ENCODE assay signal across 20 mouse cellular contexts in genomic region chr5:16033569-16033968, GRCm38 (mm10).
DNase-seq lines count a peak whose midpoint lies in the region; ATAC-seq lines count a peak whose summit lies in the region.
"Had no signal": no experiment of that assay in that cellular context is flagged by ENCODE, and none has a peak within 500 bp of the region (broad histone marks: within the 10 kb centered on the region; RNA-seq: fewer than 3 reads in every experiment).

No protein-coding gene starts in this region.

- peak; percentile 43; the same call in 1 of the 2 replicates for ATAC-seq in kidney, embryonic 14.5 days (ENCODE audit: low FRiP score, low TSS enrichment)
- ATAC-seq in kidney, embryonic 16.5 days (ENCODE audit: low FRiP score, low TSS enrichment) = peak; percentile 82; the same call in 1 of the 2 replicates
- ATAC-seq in midbrain, embryonic 11.5 days (ENCODE audit: low FRiP score) = no peak
- ATAC-seq in midbrain, embryonic 14.5 days (ENCODE audit: low FRiP score, low TSS enrichment) = no peak
- no peak for ATAC-seq in forebrain, embryonic 12.5 days (ENCODE audit: low FRiP score)
- ATAC-seq: activated CD4-positive, CD25-positive, alpha-beta regulatory T cell, adult 4 months; forebrain, embryonic 14.5 days; forebrain, embryonic 16.5 days had no signal

- WGBS in kidney, embryonic 14.5 days = 52% methylated on average over 1 of the region's 1 CpGs
- 44% methylated on average over 1 of the region's 1 CpGs for WGBS in kidney, embryonic 16.5 days
- WGBS in midbrain, embryonic 11.5 days = 61% methylated on average over 1 of the region's 1 CpGs
- WGBS in midbrain, embryonic 14.5 days = 41% methylated on average over 1 of the region's 1 CpGs
- 83% methylated on average over 1 of the region's 1 CpGs for WGBS in forebrain, embryonic 12.5 days

- no peak for DNase-seq in kidney, postnatal 36 days
- DNase-seq in kidney, postnatal 4 days = no peak
- peak; percentile 49 for DNase-seq in midbrain, embryonic 11.5 days (ENCODE audit: low spot score, missing footprints)
- no peak for DNase-seq in midbrain, embryonic 14.5 days
- DNase-seq: adrenal gland, adult 8-10 months; adrenal gland, postnatal 14 days; adrenal gland, postnatal 36 days; cerebellum, adult 11-12 months; cerebellum, adult 2 months; cerebellum, adult 9-10 months; cerebellum, postnatal 10 days; cerebellum, postnatal 25 days had no signal

- H3K9ac ChIP-seq in kidney, embryonic 14.5 days (ENCODE audit: low read depth, low read length) = no peak overlapping the region
- H3K9ac ChIP-seq in kidney, embryonic 16.5 days (replicated peaks; ENCODE audit: low read length) = no peak overlapping the region
- H3K9ac ChIP-seq in midbrain, embryonic 11.5 days (ENCODE audit: low read length) = no peak overlapping the region
- H3K9ac ChIP-seq in midbrain, embryonic 14.5 days (replicated peaks; ENCODE audit: low read length) = no peak overlapping the region
- no peak overlapping the region for H3K9ac ChIP-seq in forebrain, embryonic 12.5 days
- H3K9ac ChIP-seq: embryonic facial prominence, embryonic 12.5 days had no signal

- H3K4me3 ChIP-seq in kidney, embryonic 14.5 days (ENCODE audit: low read length) = no peak overlapping the region
- H3K4me3 ChIP-seq in kidney, embryonic 16.5 days (ENCODE audit: low read length) = no peak overlapping the region
- H3K4me3 ChIP-seq in midbrain, embryonic 11.5 days (ENCODE audit: low read depth, low read length) = no peak overlapping the region
- no peak overlapping the region for H3K4me3 ChIP-seq in midbrain, embryonic 14.5 days (replicated peaks; ENCODE audit: low read depth, low read length)
- H3K4me3 ChIP-seq in forebrain, embryonic 12.5 days (replicated peaks) = no peak overlapping the region
- H3K4me3 ChIP-seq: embryonic facial prominence, embryonic 10.5 days; embryonic facial prominence, embryonic 12.5 days had no signal

- H3K4me1 ChIP-seq in kidney, embryonic 14.5 days (ENCODE audit: control insufficient read depth, insufficient read depth, low read length) = no peaks in the 10 kb centered on the region
- H3K4me1 ChIP-seq in kidney, embryonic 16.5 days (ENCODE audit: insufficient read depth, low read length) = no peaks in the 10 kb centered on the region
- H3K4me1 ChIP-seq in midbrain, embryonic 11.5 days (ENCODE audit: control insufficient read depth, insufficient read depth, low read length) = no peaks in the 10 kb centered on the region
- peaks cover 7% of the 10 kb centered on the region; the same call in 1 of the 2 replicates for H3K4me1 ChIP-seq in midbrain, embryonic 14.5 days (ENCODE audit: control insufficient read depth, insufficient read depth, low read length)
- H3K4me1 ChIP-seq in forebrain, embryonic 12.5 days = peaks cover 2% of the 10 kb centered on the region; the same call in 1 of the 2 replicates
- H3K4me1 ChIP-seq: embryonic facial prominence, embryonic 10.5 days; embryonic facial prominence, embryonic 12.5 days had no signal

- no peaks in the 10 kb centered on the region for H3K36me3 ChIP-seq in kidney, embryonic 14.5 days (ENCODE audit: control insufficient read depth, insufficient read depth, low read length)
- no peaks in the 10 kb centered on the region for H3K36me3 ChIP-seq in kidney, embryonic 16.5 days (ENCODE audit: insufficient read depth, low read length)
- H3K36me3 ChIP-seq in midbrain, embryonic 11.5 days (ENCODE audit: control insufficient read depth, insufficient read depth, low read length) = no peaks in the 10 kb centered on the region
- no peaks in the 10 kb centered on the region for H3K36me3 ChIP-seq in midbrain, embryonic 14.5 days (ENCODE audit: control insufficient read depth, insufficient read depth, low read length)
- H3K36me3 ChIP-seq in forebrain, embryonic 12.5 days (replicated peaks) = no peaks in the 10 kb centered on the region
- H3K36me3 ChIP-seq: embryonic facial prominence, embryonic 10.5 days; embryonic facial prominence, embryonic 12.5 days had no signal

- H3K27ac ChIP-seq in kidney, embryonic 14.5 days (ENCODE audit: low read depth, low read length) = no peak overlapping the region
- no peak overlapping the region for H3K27ac ChIP-seq in kidney, embryonic 16.5 days (ENCODE audit: low read length)
- H3K27ac ChIP-seq in midbrain, embryonic 11.5 days (ENCODE audit: low read depth, low read length) = no peak overlapping the region
- H3K27ac ChIP-seq in midbrain, embryonic 14.5 days (replicated peaks; ENCODE audit: low read depth, low read length) = no peak overlapping the region
- H3K27ac ChIP-seq in forebrain, embryonic 12.5 days = no peak overlapping the region
- H3K27ac ChIP-seq: embryonic facial prominence, embryonic 10.5 days; embryonic facial prominence, embryonic 12.5 days had no signal

- H3K4me2 ChIP-seq in kidney, embryonic 14.5 days (replicated peaks; ENCODE audit: low read depth, low read length) = no peak overlapping the region
- H3K4me2 ChIP-seq in kidney, embryonic 16.5 days (replicated peaks; ENCODE audit: low read depth, low read length) = no peak overlapping the region
- no peak overlapping the region for H3K4me2 ChIP-seq in midbrain, embryonic 11.5 days
- no peak overlapping the region for H3K4me2 ChIP-seq in midbrain, embryonic 14.5 days (ENCODE audit: low read length)
- H3K4me2 ChIP-seq in forebrain, embryonic 12.5 days = no peak overlapping the region
- H3K4me2 ChIP-seq: embryonic facial prominence, embryonic 12.5 days had no signal

- no peaks in the 10 kb centered on the region for H3K9me3 ChIP-seq in kidney, embryonic 14.5 days (ENCODE audit: control insufficient read depth, low read length)
- no peaks in the 10 kb centered on the region for H3K9me3 ChIP-seq in kidney, embryonic 16.5 days (ENCODE audit: low read length)
- H3K9me3 ChIP-seq in midbrain, embryonic 11.5 days (ENCODE audit: control insufficient read depth, low read length) = no peaks in the 10 kb centered on the region
- no peaks in the 10 kb centered on the region for H3K9me3 ChIP-seq in midbrain, embryonic 14.5 days (ENCODE audit: control insufficient read depth, low read length)
- no peaks in the 10 kb centered on the region for H3K9me3 ChIP-seq in forebrain, embryonic 12.5 days
- H3K9me3 ChIP-seq: embryonic facial prominence, embryonic 10.5 days; embryonic facial prominence, embryonic 12.5 days had no signal

- H3K27me3 ChIP-seq in kidney, embryonic 14.5 days (ENCODE audit: control insufficient read depth, insufficient read depth, low read length) = no peaks in the 10 kb centered on the region
- no peaks in the 10 kb centered on the region for H3K27me3 ChIP-seq in kidney, embryonic 16.5 days (ENCODE audit: insufficient read depth, low read length)
- H3K27me3 ChIP-seq in midbrain, embryonic 11.5 days (ENCODE audit: control insufficient read depth, insufficient read depth, low read length) = no peaks in the 10 kb centered on the region
- no peaks in the 10 kb centered on the region for H3K27me3 ChIP-seq in midbrain, embryonic 14.5 days (ENCODE audit: control insufficient read depth, insufficient read depth, low read length)
- no peaks in the 10 kb centered on the region for H3K27me3 ChIP-seq in forebrain, embryonic 12.5 days
- H3K27me3 ChIP-seq: embryonic facial prominence, embryonic 12.5 days had no signal

Comparison
In these comparisons a context has a peak if more than half of its experiments do, and no peak if none do; other contexts are left out.
1. ATAC-seq: peak in kidney, embryonic 14.5 days (single experiment) and kidney, embryonic 16.5 days (single experiment); none in midbrain, embryonic 11.5 days (single experiment), midbrain, embryonic 14.5 days (single experiment) and forebrain, embryonic 12.5 days (single experiment).